Mouse (Mus musculus) liver, embryonic 16.5 days (tissue): ENCODE results near the gene Nufip2. TPM values are rescaled to one million over a fixed set of nuclear protein-coding genes. Genes with fewer than 3 reads are reported as not detected.

Experiments used
- ATAC-seq: fragments of 200-750 bp; cut with Nextera tagmentation; 2 replicates; pipeline ENCODE4 v1.8.0; 2017; ENCODE audit warnings: low read depth, mild to moderate bottlenecking, moderate number of reproducible peaks, moderate library complexity
- H3K27ac ChIP-seq: fragments of 300-500 bp; sonication (generic); 2 replicates; pipeline ENCODE4 v1.5.1; 2014; ENCODE audit warnings: mild to moderate bottlenecking, low read length
- H3K27me3 ChIP-seq: fragments of 300-500 bp; sonication (generic); 2 replicates; pipeline ENCODE4 v1.6.1; 2014; ENCODE audit warnings: low read depth, low read length, mixed read lengths; ENCODE audit not compliant: control insufficient read depth, insufficient read depth
- H3K36me3 ChIP-seq: fragments of 300-500 bp; sonication (generic); 2 replicates; pipeline ENCODE4 v1.6.1; 2014; ENCODE audit warnings: mild to moderate bottlenecking; ENCODE audit not compliant: control insufficient read depth, insufficient read depth
- H3K4me1 ChIP-seq: fragments of 300-500 bp; sonication (generic); 2 replicates; pipeline ENCODE4 v1.6.1; 2014; ENCODE audit warnings: low read depth, low read length, mixed read lengths; ENCODE audit not compliant: control insufficient read depth
- H3K4me2 ChIP-seq: fragments of 300-500 bp; sonication (generic); 2 replicates; pipeline ENCODE4 v1.6.1; 2014; ENCODE audit warnings: low read depth, low read length, mixed read lengths
- H3K4me3 ChIP-seq: fragments of 300-500 bp; sonication (generic); 2 replicates; pipeline ENCODE4 v1.5.1; 2014; ENCODE audit warnings: low read depth, mild to moderate bottlenecking, low read length
- H3K9ac ChIP-seq: fragments of 300-500 bp; sonication (generic); 2 replicates; pipeline ENCODE4 v1.6.1; 2014; ENCODE audit warnings: low read depth, low read length
- H3K9me3 ChIP-seq: fragments of 300-500 bp; sonication (generic); replicated peaks from 2 replicates; pipeline ENCODE4 v1.6.1; 2016; ENCODE audit warnings: low read length; ENCODE audit not compliant: control insufficient read depth
- WGBS: fragments of 180-500 bp; shearing (Covaris S2); extraction: QIAGEN DNeasy Blood & Tissue Kit; methylation state at CpG from one replicate; pipeline ENCODE4 v1.1.7; 2014; ENCODE audit not compliant: insufficient replicate concordance; 5-methylcytosine and 5-hydroxymethylcytosine counted together
- polyA plus RNA-seq: library from polyadenylated mRNA; unstranded; fragments of >200 nt; fragmentation: Nextera tagmentation; extraction: Ambion mirVana; gene quantifications from 2 replicates; pipeline ENCODE4 v1.2.1, GENCODE M21; 2015

Gene Nufip2
- polyA plus RNA-seq, 1 experiment from 2014 or later = 1.4 TPM

GRCm38 (mm10) chr11:77775701-77776400, 89.9 kb downstream of the Nufip2 start:
- ATAC-seq = no peak
- no peak overlapping the region for H3K4me2 ChIP-seq
- no peak overlapping the region for H3K4me3 ChIP-seq
- H3K36me3 ChIP-seq = peaks cover 9% of the 10 kb centered on the region
- 40% methylated on average over 9 of the region's 9 CpGs for WGBS
- peaks cover 44% of the 10 kb centered on the region for H3K4me1 ChIP-seq
- no peak overlapping the region for H3K9ac ChIP-seq
- H3K9me3 ChIP-seq = no peaks in the 10 kb centered on the region
- no peaks in the 10 kb centered on the region for H3K27me3 ChIP-seq
- H3K27ac ChIP-seq = no peak overlapping the region

DNA sequence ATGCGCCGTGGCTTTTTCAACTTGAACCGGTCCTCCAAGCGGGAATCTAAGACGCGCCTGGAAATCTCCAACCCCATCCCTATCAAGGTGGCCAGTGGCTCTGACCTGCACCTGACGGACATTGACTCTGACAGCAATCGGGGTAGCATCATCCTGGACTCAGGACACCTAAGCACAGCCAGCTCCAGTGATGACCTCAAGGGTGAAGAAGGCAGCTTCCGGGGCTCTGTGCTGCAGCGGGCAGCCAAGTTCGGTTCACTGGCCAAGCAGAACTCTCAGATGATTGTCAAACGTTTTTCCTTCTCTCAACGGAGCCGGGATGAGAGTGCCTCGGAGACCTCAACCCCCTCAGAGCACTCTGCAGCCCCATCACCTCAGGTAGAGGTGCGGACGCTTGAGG, 91.5 kb downstream of the Nufip2 start:
- no peak overlapping the region for H3K4me2 ChIP-seq
- H3K27ac ChIP-seq = no peak overlapping the region
- H3K9ac ChIP-seq = no peak overlapping the region
- no peak overlapping the region for H3K4me3 ChIP-seq
- no peaks in the 10 kb centered on the region for H3K27me3 ChIP-seq
- no peaks in the 10 kb centered on the region for H3K9me3 ChIP-seq
- peaks cover 9% of the 10 kb centered on the region for H3K36me3 ChIP-seq
- ATAC-seq = no peak
- WGBS = 88% methylated on average over 17 of the region's 17 CpGs
- peaks cover 44% of the 10 kb centered on the region for H3K4me1 ChIP-seq

DNA sequence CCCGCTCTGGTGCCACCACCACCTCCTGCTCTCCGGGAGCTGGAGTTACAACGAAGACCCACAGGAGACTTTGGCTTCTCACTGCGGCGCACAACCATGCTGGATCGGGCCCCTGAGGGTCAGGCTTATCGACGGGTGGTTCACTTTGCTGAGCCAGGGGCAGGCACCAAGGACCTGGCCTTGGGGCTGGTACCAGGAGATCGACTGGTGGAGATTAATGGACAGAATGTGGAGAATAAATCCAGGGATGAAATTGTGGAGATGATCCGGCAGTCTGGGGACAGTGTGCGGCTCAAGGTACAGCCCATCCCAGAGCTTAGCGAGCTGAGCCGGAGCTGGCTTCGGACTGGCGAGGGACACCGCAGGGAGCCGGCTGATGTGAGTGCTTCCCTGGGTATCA, 92.0 kb downstream of the Nufip2 start:
- H3K4me2 ChIP-seq = no peak overlapping the region
- H3K27ac ChIP-seq = no peak overlapping the region
- peaks cover 9% of the 10 kb centered on the region for H3K36me3 ChIP-seq
- H3K9me3 ChIP-seq = no peaks in the 10 kb centered on the region
- H3K9ac ChIP-seq = no peak overlapping the region
- peaks cover 44% of the 10 kb centered on the region for H3K4me1 ChIP-seq
- no peaks in the 10 kb centered on the region for H3K27me3 ChIP-seq
- no peak for ATAC-seq
- no peak overlapping the region for H3K4me3 ChIP-seq
- WGBS = 87% methylated on average over 17 of the region's 17 CpGs

DNA sequence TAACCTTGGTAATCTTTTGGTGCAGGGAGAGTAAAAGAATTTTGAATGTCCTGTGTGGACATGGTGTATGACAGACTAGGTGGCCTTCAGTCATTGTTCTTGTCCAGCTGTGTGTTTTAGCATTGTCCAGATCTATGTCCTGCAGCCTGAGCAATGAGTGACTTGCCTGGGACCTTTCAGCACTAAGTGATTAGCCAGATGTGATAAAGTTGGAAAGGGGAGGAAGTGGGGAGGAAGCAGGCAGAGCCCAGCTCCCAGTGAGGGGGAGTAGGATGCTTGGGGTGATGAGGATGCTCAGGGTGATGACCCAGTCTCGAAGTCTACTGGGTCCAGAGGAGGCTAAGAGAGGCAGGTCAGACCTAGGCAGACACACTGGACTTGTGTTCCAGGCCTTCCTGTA, 93.3 kb downstream of the Nufip2 start:
- Histone ChIP-seq H3K4me2 (no peak overlapping the region), H3K27me3 (no peaks in the 10 kb centered on the region), H3K27ac (no peak overlapping the region), H3K36me3 (peaks cover 9% of the 10 kb centered on the region), H3K4me1 (peaks cover 53% of the 10 kb centered on the region), H3K9me3 (no peaks in the 10 kb centered on the region), H3K4me3 (no peak overlapping the region), H3K9ac (no peak overlapping the region)
- WGBS = 53% methylated on average over 1 of the region's 1 CpGs
- no peak for ATAC-seq

DNA sequence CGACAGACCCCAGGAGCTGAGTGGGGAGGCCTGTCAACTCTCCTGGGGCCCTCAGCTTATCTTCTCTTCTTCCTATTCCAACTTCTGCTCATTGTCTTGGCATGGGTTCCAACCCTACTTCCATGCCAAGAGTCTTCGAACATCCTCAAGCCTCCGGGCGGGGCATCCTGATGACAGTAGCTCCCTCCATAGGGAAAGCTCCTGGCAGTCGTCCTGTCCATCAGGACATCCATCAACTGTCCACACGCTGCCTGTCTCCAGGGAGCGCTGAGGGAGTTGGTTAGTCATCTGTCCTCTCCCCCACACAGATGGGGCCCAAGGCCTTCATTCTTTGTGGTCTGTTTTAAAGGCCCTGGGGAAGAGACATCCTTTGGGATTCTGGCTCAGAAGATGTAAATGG, 95.1 kb downstream of the Nufip2 start:
- Histone ChIP-seq H3K4me2 (no peak overlapping the region), H3K27me3 (no peaks in the 10 kb centered on the region), H3K9me3 (no peaks in the 10 kb centered on the region), H3K27ac (no peak overlapping the region), H3K36me3 (peaks cover 9% of the 10 kb centered on the region), H3K9ac (no peak overlapping the region), H3K4me1 (peaks cover 64% of the 10 kb centered on the region), H3K4me3 (no peak overlapping the region)
- WGBS = 72% methylated on average over 7 of the region's 7 CpGs
- no peak for ATAC-seq

GRCm38 (mm10) chr11:77782104-77782815, 96.3 kb downstream of the Nufip2 start:
- H3K4me2 ChIP-seq = no peak overlapping the region
- peaks cover 9% of the 10 kb centered on the region for H3K36me3 ChIP-seq
- H3K27me3 ChIP-seq = no peaks in the 10 kb centered on the region
- H3K27ac ChIP-seq = peak overlapping the region; percentile 34
- 72% methylated on average over 7 of the region's 7 CpGs for WGBS
- no peak overlapping the region for H3K9ac ChIP-seq
- H3K4me1 ChIP-seq = peaks cover 73% of the 10 kb centered on the region
- H3K4me3 ChIP-seq = no peak overlapping the region
- no peak for ATAC-seq
- H3K9me3 ChIP-seq = no peaks in the 10 kb centered on the region

DNA sequence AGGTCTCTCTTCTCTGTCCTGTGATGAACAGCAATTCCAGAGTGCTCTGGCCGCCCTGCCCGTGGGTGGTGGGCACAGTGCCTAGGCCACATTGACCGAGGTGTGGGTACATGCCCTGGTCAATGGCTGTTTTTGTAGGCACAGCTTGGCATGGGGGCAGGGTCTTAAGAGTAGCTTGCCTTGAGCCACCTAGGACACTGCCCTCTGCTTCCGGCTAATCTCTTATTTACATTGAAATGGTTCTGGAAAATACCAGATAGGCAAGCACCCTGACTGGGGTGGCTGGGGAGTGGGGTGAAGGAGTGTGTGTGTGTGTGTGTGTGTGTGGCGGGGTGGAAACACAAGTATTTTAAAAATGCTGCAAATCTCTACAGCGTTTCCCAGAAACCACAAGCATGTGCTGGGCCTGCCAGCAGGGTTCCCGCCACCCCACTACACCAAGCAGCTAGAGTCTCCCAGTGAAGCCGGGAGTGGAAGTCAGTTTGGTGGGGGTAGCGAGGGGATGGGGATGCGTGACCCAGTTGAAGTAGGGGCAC, 97.3 kb downstream of the Nufip2 start:
- H3K9me3 ChIP-seq = no peaks in the 10 kb centered on the region
- ATAC-seq = no peak
- H3K4me3 ChIP-seq = no peak overlapping the region; the same call in 1 of the 2 replicates
- 49% methylated on average over 10 of the region's 10 CpGs for WGBS
- H3K9ac ChIP-seq = peak overlapping the region; percentile 65
- H3K36me3 ChIP-seq = peaks cover 2% of the 10 kb centered on the region
- no peaks in the 10 kb centered on the region for H3K27me3 ChIP-seq
- peaks cover 79% of the 10 kb centered on the region for H3K4me1 ChIP-seq
- peak overlapping the region; percentile 93 for H3K27ac ChIP-seq
- peak overlapping the region; percentile 89 for H3K4me2 ChIP-seq

DNA sequence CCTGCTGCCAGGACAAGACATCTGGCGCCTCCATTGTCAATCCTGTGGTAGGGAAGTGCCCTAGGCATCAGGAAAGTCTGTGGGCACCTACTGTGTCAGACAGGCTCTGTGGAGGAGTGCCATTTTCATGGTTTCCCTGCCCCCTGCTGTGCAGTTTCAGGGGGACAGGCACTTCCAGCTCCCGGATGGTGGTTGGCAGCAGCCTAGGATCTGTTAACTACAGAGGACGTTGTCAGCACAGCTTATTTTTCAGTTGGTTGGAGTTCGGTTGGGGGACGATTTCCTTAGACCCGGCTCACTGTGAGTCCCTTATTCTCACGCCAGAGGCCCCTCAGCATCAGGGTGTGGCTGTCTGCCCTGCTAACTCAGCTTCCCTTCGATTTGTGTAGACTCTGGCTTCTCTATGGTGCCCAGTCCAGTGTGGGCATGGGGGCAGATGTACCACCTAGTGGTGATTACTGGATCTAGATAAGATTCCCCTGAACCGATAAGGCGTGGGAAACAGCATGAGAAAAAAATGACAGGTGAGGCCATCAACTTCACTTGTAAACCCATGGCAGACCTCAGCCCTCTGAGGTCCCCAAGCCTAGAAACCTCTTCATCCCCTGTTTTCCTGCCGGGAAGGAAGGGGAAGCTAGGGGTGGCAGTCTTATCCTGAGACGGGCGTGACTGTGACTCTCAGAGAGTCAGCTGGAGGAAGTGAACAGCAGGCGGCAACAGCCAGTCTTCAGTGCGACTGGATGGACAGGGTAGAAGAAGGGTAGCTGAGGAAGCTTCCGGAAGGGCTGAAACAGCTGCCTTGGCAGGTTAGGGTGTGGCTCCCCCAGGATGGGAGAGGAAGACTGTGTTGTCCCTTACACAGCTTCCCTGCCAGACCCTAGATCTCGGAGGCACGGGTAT, 98.0 kb downstream of the Nufip2 start:
- Histone ChIP-seq H3K9me3 (no peaks in the 10 kb centered on the region), H3K4me1 (peaks cover 76% of the 10 kb centered on the region), H3K27me3 (no peaks in the 10 kb centered on the region), H3K4me2 (peak overlapping the region; percentile 89), H3K27ac (peak overlapping the region; percentile 93), H3K9ac (peak overlapping the region; percentile 65), H3K36me3 (peaks cover 2% of the 10 kb centered on the region), H3K4me3 (peak overlapping the region; percentile 51)
- 10% methylated on average over 18 of the region's 18 CpGs for WGBS
- ATAC-seq = peak; percentile 56
